Mouse (Mus musculus): ENCODE results near the gene Dlg2.

Gene Dlg2

DNA sequence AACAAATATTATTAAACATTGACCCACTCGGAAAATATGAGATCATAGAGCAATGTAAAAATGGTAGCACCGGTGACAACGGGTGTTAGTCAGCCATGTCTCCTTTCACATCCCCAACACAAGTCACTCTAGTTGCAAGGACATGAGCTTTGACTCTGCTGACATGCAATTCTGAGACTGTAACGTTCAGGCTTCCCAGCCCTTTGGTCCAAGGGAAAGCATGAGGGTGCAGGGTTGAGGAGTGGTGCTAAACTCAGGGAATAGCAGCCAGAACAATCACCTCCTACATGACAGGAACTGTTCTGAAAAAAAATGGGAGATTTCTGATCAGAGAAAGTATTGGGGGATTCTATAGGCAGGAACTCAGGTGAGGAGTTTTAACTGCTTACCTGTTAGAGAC lies 1781.7 kb downstream of the Dlg2 start:
- in situ Hi-C loops (cut with MseI, MboI) = no loop called here

DNA sequence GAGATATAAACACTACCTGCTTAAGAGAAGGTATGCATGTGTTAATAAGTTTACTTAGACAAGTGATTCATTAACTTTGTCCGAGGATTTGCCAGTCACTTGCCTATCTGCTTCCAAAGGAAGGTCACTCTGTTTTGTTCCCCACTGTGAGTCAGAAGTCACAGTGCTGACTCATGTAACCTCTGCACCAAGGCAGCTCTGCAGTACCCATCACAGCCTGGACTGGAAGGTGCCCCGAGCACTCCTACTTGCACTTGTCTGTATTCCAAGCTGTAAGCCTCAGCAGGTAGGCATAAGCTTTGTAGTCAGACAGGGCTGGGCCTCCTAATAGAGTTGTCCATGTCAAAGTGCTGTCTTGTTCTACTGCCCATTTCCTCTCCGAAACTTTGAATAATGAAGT lies 1782.2 kb downstream of the Dlg2 start:
- in situ Hi-C loops (cut with MseI, MboI) = no loop called here

DNA sequence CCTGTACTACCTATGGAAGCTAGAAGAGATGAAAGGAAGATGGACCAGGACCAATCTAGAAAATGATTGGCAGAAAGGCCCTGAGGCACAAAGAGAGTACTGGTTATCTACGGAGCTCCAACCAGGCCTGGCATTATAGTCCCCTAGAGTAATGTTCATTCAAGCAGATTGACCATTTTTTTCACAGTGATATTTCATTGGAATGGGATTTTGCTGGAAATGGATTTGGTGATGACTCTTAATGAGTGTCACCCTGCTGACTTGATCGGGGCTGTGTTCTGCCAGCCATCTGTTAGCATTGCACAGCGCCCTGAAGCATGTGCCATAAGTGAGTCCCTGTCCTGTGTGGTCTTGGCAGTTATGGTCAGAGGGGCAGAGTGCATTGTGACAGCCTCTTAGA lies 1787.9 kb downstream of the Dlg2 start:
- in situ Hi-C loops (cut with MseI, MboI) = no loop called here

DNA sequence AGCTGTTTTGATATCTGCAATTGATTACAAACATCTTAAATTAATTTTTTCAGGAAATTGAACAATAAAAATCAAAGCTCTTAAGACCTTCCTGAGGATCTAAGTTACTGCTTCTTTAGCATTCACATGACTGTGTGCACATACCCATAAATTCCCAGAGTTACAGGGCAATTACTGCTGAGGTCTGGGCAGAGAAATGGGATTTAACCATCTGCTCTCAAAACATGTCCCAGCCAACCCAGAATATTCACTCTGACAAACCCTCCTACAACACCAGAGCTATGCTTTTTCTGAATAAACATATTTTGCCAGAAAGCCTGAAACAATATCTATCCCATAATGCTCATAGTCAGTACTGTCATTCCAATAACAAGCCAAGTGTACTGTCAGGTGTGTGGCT lies 1788.5 kb downstream of the Dlg2 start:
- in situ Hi-C loops (cut with MseI, MboI) = no loop called here

DNA sequence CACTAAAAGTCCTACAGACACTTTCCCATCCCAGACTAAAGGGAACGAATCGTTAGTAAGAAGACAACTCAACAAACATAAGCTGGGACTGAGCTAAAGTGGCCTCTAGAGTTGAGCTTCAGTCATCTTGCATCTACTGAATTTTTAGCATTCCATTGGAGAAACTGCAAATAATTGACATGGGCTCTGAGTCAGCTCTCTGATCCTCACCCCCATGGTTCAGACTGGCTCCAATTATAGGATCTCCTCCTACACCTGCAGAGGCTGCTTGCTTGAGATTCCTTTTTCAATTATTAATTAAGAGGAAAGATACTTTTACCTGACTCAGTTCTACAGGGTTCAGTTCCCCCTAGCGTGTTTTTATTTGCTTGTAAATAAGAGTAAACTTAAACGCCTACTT lies 1798.9 kb downstream of the Dlg2 start:
- in situ Hi-C loops (cut with MseI, MboI) = no loop called here

DNA sequence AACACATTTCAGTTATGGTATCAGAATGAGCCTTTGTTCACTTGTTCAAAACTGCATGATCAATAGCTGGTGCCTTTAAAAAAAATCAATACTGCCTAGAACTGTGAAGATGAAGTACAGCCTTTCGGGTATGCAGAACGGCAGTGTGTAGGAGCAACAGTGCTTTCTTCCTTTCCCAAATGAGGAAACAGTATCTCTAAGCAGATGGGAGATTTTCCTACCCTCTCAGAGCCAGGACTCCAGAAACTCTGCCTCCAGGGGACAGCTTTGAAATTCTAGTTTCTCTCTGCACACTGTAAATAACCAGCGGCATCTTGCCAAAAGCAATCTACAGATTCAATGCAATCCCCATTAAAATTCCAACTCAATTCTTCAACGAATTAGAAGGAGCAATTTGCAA lies 1801.2 kb downstream of the Dlg2 start:
- in situ Hi-C loops (cut with MseI, MboI) = no loop called here

DNA sequence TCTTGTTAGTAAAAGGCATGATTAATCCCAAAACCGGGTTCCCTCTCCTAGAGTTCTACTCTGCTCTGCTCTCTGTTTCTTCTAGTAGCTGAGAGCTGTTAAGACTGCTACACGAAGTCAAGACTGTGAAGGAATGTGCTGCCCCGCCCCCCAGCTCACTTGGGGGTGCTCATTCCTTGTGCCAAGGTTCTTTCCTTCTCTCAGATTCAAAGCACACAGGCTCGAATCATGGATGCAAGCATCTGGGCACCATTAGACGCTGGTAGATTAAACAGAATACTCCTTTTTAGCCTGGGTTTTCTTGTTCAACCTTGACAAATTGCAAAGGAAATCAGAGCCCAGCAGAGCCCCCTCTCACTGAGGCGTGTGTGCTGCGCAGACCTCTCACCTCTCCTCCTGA lies 1804.5 kb downstream of the Dlg2 start:
- in situ Hi-C loops (cut with MseI, MboI) = no loop called here

DNA sequence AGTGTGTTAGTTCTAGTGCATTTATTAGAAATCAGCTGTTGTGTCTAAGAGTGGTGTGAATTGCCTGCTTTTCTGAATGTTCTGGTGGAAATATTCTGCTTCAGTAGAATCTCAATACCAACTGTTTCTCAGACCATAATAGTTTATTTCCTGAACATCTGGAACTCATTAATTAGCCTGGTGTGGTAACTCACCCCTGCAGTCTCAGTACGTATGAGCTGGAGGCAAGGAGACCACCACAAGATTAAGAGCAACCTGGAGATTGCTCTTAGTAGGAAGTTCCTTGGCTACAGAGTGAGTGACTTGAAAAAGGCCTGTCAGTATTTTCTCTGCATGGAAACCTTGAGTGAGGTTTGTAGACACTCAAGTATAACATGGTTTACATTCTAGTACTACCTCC lies 1810.6 kb downstream of the Dlg2 start:
- in situ Hi-C loops (cut with MseI, MboI) = no loop called here

DNA sequence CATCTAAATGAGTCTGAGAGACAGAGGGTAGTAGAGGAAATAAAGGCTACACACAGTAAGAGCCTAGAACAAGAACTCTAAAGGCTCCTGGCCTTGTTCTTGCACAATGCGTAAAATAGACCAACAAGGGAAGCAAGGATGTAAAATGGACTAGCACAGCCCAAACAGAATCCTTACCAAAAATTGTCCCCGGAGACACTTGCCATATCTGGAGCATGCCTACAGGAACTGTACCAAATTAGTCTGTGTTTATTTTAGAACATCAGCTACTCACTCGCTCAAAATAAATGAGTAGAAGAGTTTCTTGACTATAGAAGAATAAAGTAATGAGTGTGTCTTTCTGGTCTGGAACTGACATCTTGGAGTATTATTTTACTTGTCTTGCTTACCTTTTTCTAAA lies 1812.3 kb downstream of the Dlg2 start:
- in situ Hi-C loops (cut with MseI, MboI) = no loop called here

DNA sequence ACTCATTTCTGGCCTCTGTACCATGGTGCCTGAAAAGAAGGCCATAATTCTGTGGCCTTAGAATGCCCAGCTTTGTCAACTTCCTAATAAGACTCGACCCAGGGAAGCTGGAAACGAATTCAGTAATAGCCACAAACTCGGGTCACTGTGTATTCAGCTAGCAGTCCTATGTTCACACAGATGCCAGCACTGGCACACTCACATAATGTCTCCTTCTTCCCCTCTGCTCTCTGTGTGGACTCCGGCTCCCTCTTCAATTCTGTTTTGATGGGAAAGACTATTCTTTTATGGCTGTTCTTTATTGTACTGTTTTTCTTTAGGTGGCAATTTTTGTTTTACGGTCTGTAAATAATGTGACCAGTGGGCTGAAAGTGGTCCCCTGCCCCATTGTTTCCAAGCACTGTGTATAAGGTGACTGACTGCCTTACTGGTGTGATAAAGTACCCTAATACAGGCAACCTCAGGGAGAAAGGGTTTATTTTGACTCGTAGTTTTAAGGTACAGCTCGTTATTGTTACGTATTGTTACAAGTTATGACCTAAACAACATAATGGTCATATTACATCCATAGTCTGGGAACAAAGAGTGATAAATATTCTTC lies 1816.5 kb downstream of the Dlg2 start:
- in situ Hi-C loops (cut with MseI, MboI) = no loop called here

DNA sequence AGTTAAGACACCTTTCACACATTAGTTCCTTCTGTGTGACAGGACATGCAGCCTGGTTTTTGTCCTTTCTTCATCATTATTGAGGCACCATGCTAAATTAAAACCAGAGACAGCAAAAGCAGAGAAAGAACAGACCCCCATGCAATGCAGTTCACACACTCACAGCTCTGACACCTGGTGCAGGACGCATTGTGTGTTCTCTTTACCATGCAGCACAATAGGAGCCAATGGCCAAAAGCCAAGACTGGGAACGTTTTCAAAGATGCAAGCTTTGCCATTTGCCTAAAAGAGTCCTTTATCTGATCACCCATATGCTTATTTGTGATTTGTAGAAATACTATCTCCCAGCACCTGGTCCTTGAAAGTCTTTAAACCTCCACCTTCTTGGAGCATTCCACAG lies 1824.6 kb downstream of the Dlg2 start:
- in situ Hi-C loops (cut with MseI, MboI) = no loop called here

DNA sequence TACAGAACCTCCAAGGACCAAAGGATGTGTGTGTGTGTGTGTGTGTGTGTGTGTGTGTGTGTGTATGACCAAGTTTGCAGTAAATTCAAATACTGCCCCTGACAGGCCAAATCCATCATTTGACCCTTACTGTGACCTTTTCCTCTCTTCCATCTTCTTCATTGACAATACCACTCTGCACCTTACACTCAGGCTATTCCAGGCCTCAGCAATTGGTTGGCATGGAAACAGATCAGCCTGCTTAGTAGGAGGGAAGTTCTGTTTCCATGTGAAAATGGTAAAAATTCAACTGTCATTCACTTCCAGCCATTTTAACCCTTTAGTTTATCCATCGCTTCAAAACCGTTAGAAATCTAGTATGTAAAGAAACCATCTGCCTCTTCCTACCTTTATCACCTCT lies 1831.2 kb downstream of the Dlg2 start:
- in situ Hi-C loops (cut with MseI, MboI) = no loop called here

DNA sequence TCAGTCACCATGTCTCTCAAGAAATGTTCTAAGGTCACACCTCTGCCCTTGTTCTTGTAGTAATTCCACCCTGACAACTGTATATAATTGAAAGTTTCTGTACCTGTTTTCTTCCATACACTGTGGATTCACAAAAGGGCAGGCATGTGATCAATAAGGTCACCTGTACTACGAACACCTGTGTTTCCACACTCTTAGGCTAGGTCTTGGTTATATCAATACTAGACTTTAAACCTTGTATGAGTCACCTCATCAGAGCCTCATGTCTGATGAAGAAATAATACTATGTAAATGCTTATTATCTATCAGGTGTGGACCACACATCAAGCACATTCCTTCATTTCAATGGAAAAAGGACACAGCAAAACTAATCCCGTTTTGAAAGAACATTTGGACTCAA lies 1831.7 kb downstream of the Dlg2 start:
- in situ Hi-C loops (cut with MseI, MboI) = no loop called here

DNA sequence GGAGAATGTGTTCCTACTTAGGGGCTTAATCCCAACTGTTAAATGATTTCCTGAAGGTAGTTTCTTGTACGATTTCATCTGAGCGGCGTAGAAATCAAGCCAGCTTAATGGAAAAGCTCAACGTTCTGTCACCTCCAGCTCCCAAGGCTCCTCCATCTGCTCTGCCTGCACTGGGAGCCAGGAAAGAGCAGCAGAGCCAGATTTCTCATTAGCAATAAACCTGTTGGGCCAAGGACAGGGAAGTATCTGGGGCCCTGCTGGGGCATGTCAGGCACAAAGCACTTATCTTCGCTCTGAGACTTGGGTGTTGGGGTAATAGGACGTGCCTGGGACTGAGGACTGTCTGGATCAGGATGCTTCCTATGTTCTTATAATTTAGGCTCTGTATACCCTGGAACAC lies 1839.9 kb downstream of the Dlg2 start:
- in situ Hi-C loops (cut with MseI, MboI) = no loop called here

DNA sequence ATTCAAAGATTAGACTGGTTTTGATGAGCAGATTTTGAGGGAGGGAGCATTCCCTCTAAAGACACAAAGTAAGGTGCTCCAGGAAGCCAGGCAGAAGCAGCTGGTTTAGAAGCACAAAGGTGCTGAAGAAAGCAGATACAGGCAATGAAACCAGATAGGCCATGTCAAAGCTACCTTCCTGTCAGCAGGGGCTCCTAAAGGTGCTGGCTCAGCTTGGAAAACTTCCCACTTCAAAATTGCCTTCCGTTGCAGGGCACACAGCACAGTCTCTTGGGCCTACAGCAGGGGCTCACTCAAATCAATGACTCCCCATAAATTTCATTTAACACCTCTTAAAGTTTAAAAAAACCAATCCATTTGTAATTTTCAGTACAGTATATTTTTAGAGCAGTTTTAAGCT lies 1843.0 kb downstream of the Dlg2 start:
- in situ Hi-C loops (cut with MseI, MboI) = no loop called here

DNA sequence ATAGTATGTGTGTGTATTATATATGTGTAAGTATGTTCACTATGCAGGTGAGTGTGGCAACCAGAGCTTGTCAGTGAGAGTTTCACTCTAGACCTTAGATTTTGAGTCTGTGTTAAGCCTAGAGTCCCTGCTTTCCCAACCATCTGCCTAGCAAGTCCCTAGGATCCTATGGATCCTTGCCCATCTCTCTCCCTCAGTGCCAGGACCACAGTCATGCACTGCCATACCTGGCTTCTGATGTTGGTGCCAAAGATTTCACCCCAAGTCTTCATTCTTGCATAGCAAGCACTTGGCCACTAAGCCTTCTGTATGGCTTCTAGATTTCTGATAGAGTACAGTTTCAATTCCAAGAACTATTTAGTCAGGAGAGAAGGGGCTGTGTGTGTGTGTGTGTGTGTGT lies 1843.7 kb downstream of the Dlg2 start:
- in situ Hi-C loops (cut with MseI, MboI) = loop anchor here (5.0 to 10.0 kb wide), 2 partner anchors 213 to 215 kb away; no protein-coding TSS in a partner anchor

DNA sequence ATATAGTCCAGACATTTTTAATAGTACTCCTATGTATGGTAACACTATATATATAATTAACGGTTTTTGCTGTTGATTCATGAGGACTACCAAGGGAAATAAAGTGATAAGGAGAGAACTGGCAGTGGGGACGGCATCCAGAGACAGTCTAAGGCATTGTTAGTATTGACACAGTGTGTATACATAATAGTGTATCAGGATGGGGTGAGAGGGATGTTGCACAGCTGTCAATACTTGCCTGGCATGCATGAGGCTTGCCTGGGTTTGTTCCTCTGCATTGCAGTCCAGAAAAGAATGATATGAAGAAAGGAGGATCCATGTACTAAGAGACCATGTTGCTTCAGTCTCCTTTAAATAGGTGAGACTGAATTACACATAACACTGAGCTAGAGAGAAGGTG lies 1845.3 kb downstream of the Dlg2 start:
- in situ Hi-C loops (cut with MseI, MboI) = loop anchor here (5.0 to 10.0 kb wide), 2 partner anchors 214 to 217 kb away; no protein-coding TSS in a partner anchor

DNA sequence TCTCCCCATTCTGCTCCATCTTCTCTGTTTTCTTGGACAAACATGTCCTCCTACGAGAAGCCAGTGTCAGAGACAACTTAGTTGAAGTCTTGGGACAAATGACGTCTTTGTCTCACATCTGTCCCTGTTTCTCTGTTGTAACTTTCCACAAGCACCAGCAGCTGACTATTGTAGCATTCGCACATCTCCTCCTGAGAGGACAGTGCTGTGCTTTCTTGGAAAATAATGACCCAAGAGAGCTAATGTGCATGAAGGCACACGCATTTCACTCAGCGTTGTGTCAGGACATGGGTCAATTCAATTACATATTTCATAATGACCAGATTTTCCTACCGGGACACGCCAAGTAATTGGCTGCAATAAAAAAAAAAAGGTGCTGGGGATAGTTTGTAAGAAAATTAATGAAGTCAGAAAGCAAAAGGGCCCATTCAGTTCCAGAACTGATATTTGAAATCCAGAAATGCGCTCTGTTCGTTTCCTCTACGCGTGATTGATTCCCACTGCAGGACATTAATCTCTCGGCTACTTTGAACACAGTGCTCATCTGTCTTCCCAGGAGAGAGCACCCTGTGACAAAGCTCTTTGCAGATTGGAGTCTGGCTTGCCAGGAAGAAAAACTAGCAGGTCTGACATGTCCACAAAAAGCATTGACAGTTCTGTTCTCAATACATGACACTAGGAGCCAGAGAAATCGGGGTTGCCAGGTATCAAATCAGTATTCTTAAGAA lies 1846.0 kb downstream of the Dlg2 start:
- in situ Hi-C loops (cut with MseI, MboI) = loop anchor here (5.0 to 10.0 kb wide), 2 partner anchors 215 to 218 kb away; no protein-coding TSS in a partner anchor

DNA sequence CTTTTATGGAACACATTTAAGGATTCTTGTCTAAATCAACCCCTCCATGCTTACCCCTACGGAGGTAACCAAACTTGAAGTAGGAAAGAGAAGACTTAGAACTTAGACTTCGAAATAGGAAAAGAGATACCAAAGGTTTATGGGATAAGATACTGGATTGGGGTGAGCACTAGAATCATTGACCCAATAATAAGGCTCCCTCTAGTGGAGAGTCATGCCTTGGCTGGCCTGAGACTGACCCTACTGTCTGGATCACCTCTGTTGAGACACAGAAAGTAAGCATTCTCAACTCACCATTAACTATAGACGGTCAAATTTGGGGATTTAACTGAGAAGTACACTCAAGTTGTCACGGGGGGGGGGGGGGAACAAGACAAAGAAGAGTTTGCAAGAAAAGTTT lies 1847.2 kb downstream of the Dlg2 start:
- in situ Hi-C loops (cut with MseI, MboI) = loop anchor here (5.0 to 10.0 kb wide), 2 partner anchors 216 to 219 kb away; no protein-coding TSS in a partner anchor

DNA sequence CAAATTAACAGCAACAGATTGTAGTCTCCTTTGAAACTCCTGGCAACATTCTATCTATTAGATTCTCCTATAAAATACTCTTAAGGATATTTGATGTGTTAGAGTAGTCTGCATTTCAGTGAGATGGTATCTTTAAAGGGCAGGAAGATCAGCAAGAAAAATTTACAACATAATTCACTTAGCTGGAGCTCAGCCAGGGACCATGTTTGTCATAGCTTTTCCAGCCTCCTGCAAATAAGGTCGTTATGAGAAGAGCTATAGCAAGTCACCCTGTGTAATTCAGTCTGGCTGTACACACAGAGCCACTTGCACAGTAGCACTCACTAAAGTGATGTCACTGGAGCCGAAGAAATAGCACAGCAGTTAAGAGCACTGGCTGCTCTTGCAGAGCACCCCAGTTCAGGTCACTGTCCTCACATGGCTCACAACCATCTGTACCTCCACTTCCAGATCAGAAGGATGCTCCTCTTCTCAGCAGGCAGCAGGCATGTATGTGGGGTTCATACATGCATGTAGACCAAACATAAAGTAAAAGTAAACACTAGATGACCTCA lies 1850.9 kb downstream of the Dlg2 start:
- in situ Hi-C loops (cut with MseI, MboI) = loop anchor here in 1 of 2 experiments (10.0 kb wide), 1 partner anchor 223 kb away; no protein-coding TSS in a partner anchor

DNA sequence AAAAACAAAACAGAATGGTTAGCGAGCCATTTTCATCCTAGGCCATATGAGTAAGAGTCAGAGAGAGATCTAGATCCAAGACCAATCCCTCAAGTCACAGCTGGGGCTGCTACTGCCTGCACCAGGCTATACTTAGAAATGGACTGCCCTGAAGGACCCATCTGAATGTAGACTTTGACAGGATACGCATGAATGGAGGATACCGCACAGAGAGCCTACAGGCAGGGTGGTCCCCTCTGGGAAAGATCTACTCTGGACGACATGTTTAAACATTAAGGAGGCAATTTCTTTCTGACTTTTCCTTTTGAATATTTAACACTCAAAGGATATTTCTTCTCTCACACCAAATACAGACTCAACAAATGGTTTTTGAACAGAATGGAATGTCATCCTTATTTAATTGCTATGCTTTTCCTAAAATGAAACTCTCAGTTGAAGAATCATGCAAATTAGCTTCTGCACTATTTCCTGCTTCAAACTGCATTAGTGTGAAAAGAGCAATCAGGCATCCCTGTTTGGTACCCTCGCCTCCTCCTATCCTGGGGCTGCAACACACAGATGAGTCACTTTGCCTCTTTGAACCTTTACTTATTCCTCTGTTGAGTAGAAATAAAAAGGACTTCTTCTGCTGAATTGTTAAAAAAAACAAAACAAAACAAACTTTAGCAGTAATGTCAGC lies 1856.9 kb downstream of the Dlg2 start:
- in situ Hi-C loops (cut with MseI, MboI) = no loop called here

DNA sequence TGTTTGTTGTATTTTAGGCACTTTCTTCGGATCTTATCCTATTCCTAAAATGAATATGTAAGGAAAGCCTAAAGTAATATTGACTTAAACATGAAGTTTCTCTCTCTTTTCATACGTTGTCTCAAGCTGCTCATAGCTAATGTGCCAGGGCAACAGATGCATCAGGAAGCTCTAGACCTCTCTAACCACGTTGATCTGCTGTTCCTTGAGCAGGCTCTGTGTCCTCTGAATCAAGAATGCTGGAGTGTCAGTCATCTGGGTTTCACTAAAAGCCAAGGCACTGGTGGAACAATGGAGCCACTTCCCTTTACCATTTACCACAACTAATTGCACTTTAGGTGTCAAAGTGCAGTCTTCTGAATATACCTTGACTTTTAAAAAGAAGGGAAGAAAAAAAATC lies 1880.1 kb downstream of the Dlg2 start:
- in situ Hi-C loops (cut with MseI, MboI) = no loop called here
